Mouse (Mus musculus) c-Kit-negative CD71-positive TER-119-positive erythroid progenitor cells, embryonic 14.5 days (primary cell): ENCODE data around the gene Yju2.
A peak's percentile ranks its signal among the peaks of the same experiment; 100 is the strongest.
"Not testable (repeated sequence)": the region's sequence is repeated elsewhere in the genome, so short reads cannot be mapped to it uniquely, and the experiment has no call there.

Experiments used
- DNase-seq: peaks from one replicate; pipeline ENCODE4 v3.0.0-alpha.2; 2013; ENCODE audit warnings: low read depth, low spot score

The Yju2 gene

GRCm38 (mm10) chr17:55958918-55959728 lies at the start of gene Yju2:
Yju2 (plus strand) TSS chr17:55959099.
- peak; percentile 89 for DNase-seq

- DNase-seq: no peak
These were observed 27.1 kb upstream of the Yju2 start for GRCm38 (mm10) chr17:55931553-55932502.

- DNase-seq: no peak
These were observed 26.3 kb upstream of the Yju2 start for GRCm38 (mm10) chr17:55932635-55933034.

GRCm38 (mm10) chr17:55933191-55933590 lies 25.7 kb upstream of the Yju2 start:
- no peak for DNase-seq

GRCm38 (mm10) chr17:55944387-55944865 lies 14.5 kb upstream of the Yju2 start:
- not testable (repeated sequence) for DNase-seq

GRCm38 (mm10) chr17:55944866-55945682 lies 13.8 kb upstream of the Yju2 start:
- DNase-seq: not testable (repeated sequence)

- no peak for DNase-seq
These were observed 13.2 kb upstream of the Yju2 start for GRCm38 (mm10) chr17:55945696-55946095.

- no peak for DNase-seq
These were observed 10.3 kb upstream of the Yju2 start for GRCm38 (mm10) chr17:55948647-55949046.

- DNase-seq: no peak
These were observed 9.5 kb upstream of the Yju2 start, which contains the start of gene Zfp119b for GRCm38 (mm10) chr17:55949400-55949799. Zfp119b (minus strand) TSS chr17:55949500.

- no peak for DNase-seq
These were observed 8.3 kb upstream of the Yju2 start for GRCm38 (mm10) chr17:55950601-55951000.

GRCm38 (mm10) chr17:55952041-55952440 lies 6.9 kb upstream of the Yju2 start:
- no peak for DNase-seq

- no peak for DNase-seq
These were observed 6.4 kb upstream of the Yju2 start, which contains the start of gene Ebi3 for GRCm38 (mm10) chr17:55952447-55953027. Ebi3 (plus strand) TSS chr17:55952640.

- DNase-seq: no peak
These were observed 5.1 kb upstream of the Yju2 start for GRCm38 (mm10) chr17:55953751-55954150.

- DNase-seq: no peak
These were observed 4.7 kb upstream of the Yju2 start for GRCm38 (mm10) chr17:55954229-55954628.

GRCm38 (mm10) chr17:55956129-55956528 lies 2.8 kb upstream of the Yju2 start:
- DNase-seq: no peak

- no peak for DNase-seq
These were observed 2.3 kb upstream of the Yju2 start for GRCm38 (mm10) chr17:55956591-55956990.

GRCm38 (mm10) chr17:55957168-55957567 lies 1.7 kb upstream of the Yju2 start:
- no peak for DNase-seq

- DNase-seq: no peak
These were observed 944 bp upstream of the Yju2 start for GRCm38 (mm10) chr17:55957726-55958583.

GRCm38 (mm10) chr17:55958584-55958886 lies 364 bp upstream of the Yju2 start:
- DNase-seq: no peak
